Mouse (Mus musculus) hindbrain, embryonic 14.5 days (tissue): Measurements from ENCODE around the gene Nog. TPM values are rescaled to one million over a fixed set of nuclear protein-coding genes. Genes with fewer than 3 reads are reported as not detected.

ENCODE experiments used
- ATAC-seq: fragments of 200-750 bp; cut with Nextera tagmentation; 2 replicates; pipeline ENCODE4 v1.8.0; 2017; ENCODE audit warnings: moderate number of reproducible peaks, mild to moderate bottlenecking, moderate TSS enrichment, moderate library complexity; ENCODE audit not compliant: low FRiP score
- DNase-seq: peaks from one replicate; pipeline ENCODE4 v3.0.0-alpha.2; 2015; ENCODE audit warnings: low spot score
- H3K27ac ChIP-seq: fragments of 300-500 bp; sonication (generic); 2 replicates; pipeline ENCODE4 v1.5.1; 2014; ENCODE audit warnings: mild to moderate bottlenecking, moderate library complexity
- H3K27me3 ChIP-seq: fragments of 300-500 bp; sonication (generic); 2 replicates; pipeline ENCODE4 v1.6.1; 2014; ENCODE audit warnings: mild to moderate bottlenecking, low read length, mixed read lengths; ENCODE audit not compliant: control insufficient read depth, insufficient read depth
- H3K36me3 ChIP-seq: fragments of 300-500 bp; sonication (generic); replicated peaks from 2 replicates; pipeline ENCODE4 v1.6.1; 2014; ENCODE audit not compliant: control insufficient read depth, insufficient read depth
- H3K4me1 ChIP-seq: fragments of 300-500 bp; sonication (generic); replicated peaks from 2 replicates; pipeline ENCODE4 v1.6.1; 2014; ENCODE audit warnings: antibody characterized with exemption, low read length, mixed read lengths; ENCODE audit not compliant: control insufficient read depth, insufficient read depth
- H3K4me2 ChIP-seq: fragments of 300-500 bp; sonication (generic); replicated peaks from 2 replicates; pipeline ENCODE4 v1.6.1; 2014; ENCODE audit warnings: mild to moderate bottlenecking, moderate library complexity
- H3K4me3 ChIP-seq: fragments of 300-500 bp; sonication (generic); replicated peaks from 2 replicates; pipeline ENCODE4 v1.5.1; 2014; ENCODE audit warnings: mild to moderate bottlenecking, low read length
- H3K9ac ChIP-seq: fragments of 300-500 bp; sonication (generic); 2 replicates; pipeline ENCODE4 v1.6.1; 2014
- H3K9me3 ChIP-seq: fragments of 300-500 bp; sonication (generic); 2 replicates; pipeline ENCODE4 v1.6.1; 2016; ENCODE audit warnings: low read length; ENCODE audit not compliant: control insufficient read depth
- WGBS: fragments of 180-500 bp; shearing (Covaris S2); extraction: QIAGEN DNeasy Blood & Tissue Kit; methylation state at CpG from one replicate; pipeline ENCODE4 v1.1.7; 2014; 5-methylcytosine and 5-hydroxymethylcytosine counted together
- polyA plus RNA-seq: library from polyadenylated mRNA; unstranded; fragments of >200 nt; fragmentation: Nextera tagmentation; extraction: Ambion mirVana; gene quantifications from 2 replicates; pipeline ENCODE4 v1.2.1, GENCODE M21; 2014

The Nog gene
- polyA plus RNA-seq = 4.0 and 6.1 TPM in 2 replicates

- ATAC-seq = peak; percentile 64
- H3K27me3 ChIP-seq = no peaks in the 10 kb centered on the region; the same call in 1 of the 2 replicates
- H3K9ac ChIP-seq = peak within 1 kb of the TSS; percentile 77
- H3K36me3 ChIP-seq = no peaks in the 10 kb centered on the region
- peak within 1 kb of the TSS; percentile 93 for H3K4me2 ChIP-seq
- under 1% methylated on average over 95 of the region's 97 CpGs for WGBS
- H3K9me3 ChIP-seq = 0 out of 2 replicates have a peak, but pooled peaks cover 3% of the 10 kb centered on the region
- H3K27ac ChIP-seq = peak within 1 kb of the TSS; percentile 87
- DNase-seq = peak; percentile 80
- H3K4me3 ChIP-seq = peak within 1 kb of the TSS; percentile 71
- peaks cover 18% of the 10 kb centered on the region for H3K4me1 ChIP-seq
These were observed at the start of gene Nog for GRCm38 (mm10) chr11:89302056-89302815. TSS of gene Nog (minus strand) at chr11:89302332.

DNA sequence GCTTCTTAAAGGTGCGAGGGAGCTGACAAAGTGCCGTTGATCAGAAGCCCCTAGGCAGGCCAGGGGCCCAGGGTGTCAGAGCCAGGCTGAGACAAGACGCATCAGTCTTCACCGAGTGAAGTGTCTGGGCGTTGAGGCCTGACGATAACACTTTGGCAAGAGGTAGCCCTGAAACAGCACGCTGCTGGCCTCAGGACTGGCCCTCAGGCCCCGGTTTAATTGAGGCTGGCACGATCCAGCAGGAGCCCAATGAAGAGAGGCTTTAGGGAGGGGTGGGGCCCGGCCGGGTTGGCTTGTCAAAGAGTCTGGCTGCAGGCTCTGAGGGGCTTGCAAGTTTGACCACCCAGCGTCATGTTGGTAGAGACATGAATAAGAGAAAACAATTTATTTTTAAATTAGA lies 38.1 kb upstream of the Nog start:
- no peaks in the 10 kb centered on the region for H3K27me3 ChIP-seq
- H3K9me3 ChIP-seq = no peaks in the 10 kb centered on the region
- no peaks in the 10 kb centered on the region for H3K36me3 ChIP-seq
- H3K9ac ChIP-seq = no peak overlapping the region
- DNase-seq = no peak
- WGBS = 49% methylated on average over 12 of the region's 12 CpGs
- no peak overlapping the region for H3K4me2 ChIP-seq
- no peaks in the 10 kb centered on the region for H3K4me1 ChIP-seq
- H3K4me3 ChIP-seq = no peak overlapping the region
- ATAC-seq = no peak
- H3K27ac ChIP-seq = no peak overlapping the region

- Histone ChIP-seq H3K9me3 (no peaks in the 10 kb centered on the region), H3K4me2 (no peak overlapping the region), H3K27me3 (no peaks in the 10 kb centered on the region), H3K9ac (no peak overlapping the region), H3K27ac (no peak overlapping the region), H3K4me3 (no peak overlapping the region), H3K4me1 (no peaks in the 10 kb centered on the region), H3K36me3 (no peaks in the 10 kb centered on the region)
- no peak for ATAC-seq
- DNase-seq = no peak
- WGBS = 81% methylated on average over 8 of the region's 8 CpGs
These were observed 37.7 kb upstream of the Nog start for GRCm38 (mm10) chr11:89339783-89340182.

- ATAC-seq (no peak), DNase-seq (no peak)
- Histone ChIP-seq H3K27me3 (no peaks in the 10 kb centered on the region), H3K4me1 (no peaks in the 10 kb centered on the region), H3K9ac (no peak overlapping the region), H3K27ac (no peak overlapping the region), H3K4me3 (no peak overlapping the region), H3K36me3 (no peaks in the 10 kb centered on the region), H3K9me3 (no peaks in the 10 kb centered on the region), H3K4me2 (no peak overlapping the region)
These were observed 35.8 kb upstream of the Nog start for GRCm38 (mm10) chr11:89337910-89338309.

GRCm38 (mm10) chr11:89327089-89327881 lies 25.2 kb upstream of the Nog start:
- Histone ChIP-seq H3K27me3 (no peaks in the 10 kb centered on the region), H3K36me3 (no peaks in the 10 kb centered on the region), H3K27ac (no peak overlapping the region), H3K4me1 (no peaks in the 10 kb centered on the region), H3K4me3 (no peak overlapping the region), H3K9me3 (no peaks in the 10 kb centered on the region), H3K9ac (no peak overlapping the region), H3K4me2 (no peak overlapping the region)
- DNase-seq (no peak), ATAC-seq (no peak)
- WGBS = 39% methylated on average over 11 of the region's 11 CpGs

DNA sequence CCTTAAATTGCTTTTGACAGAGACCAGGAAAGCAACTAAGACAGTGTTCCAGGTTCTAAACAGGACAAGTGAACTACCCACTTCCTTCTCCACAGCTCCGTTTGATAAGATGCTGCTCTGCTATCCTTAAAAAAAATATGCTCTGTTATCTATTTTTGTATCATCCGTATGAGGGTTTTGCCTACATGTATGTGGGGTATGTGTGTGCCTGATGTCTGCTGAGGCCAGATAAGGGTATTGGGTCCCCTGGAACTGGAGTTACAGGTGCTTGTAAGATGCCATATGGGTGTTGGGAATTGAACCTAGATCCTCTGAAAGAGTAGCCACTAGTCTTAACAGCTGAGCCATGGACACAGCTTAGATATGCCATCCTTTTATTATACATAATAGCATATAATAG lies 19.6 kb upstream of the Nog start:
- no peak overlapping the region for H3K27ac ChIP-seq
- no peak overlapping the region for H3K9ac ChIP-seq
- H3K36me3 ChIP-seq = no peaks in the 10 kb centered on the region
- no peaks in the 10 kb centered on the region for H3K9me3 ChIP-seq
- DNase-seq = no peak
- no peak overlapping the region for H3K4me3 ChIP-seq
- WGBS = 89% methylated on average over 2 of the region's 2 CpGs
- no peak for ATAC-seq
- H3K27me3 ChIP-seq = no peaks in the 10 kb centered on the region
- no peaks in the 10 kb centered on the region; the same call in 1 of the 2 replicates for H3K4me1 ChIP-seq
- H3K4me2 ChIP-seq = no peak overlapping the region

- WGBS = 75% methylated on average over 6 of the region's 6 CpGs
- H3K36me3 ChIP-seq = no peaks in the 10 kb centered on the region
- H3K4me2 ChIP-seq = no peak overlapping the region
- H3K4me3 ChIP-seq = no peak overlapping the region
- no peak overlapping the region for H3K9ac ChIP-seq
- H3K4me1 ChIP-seq = no peaks in the 10 kb centered on the region; the same call in 1 of the 2 replicates
- no peaks in the 10 kb centered on the region for H3K27me3 ChIP-seq
- no peak for DNase-seq
- no peak overlapping the region for H3K27ac ChIP-seq
- no peak for ATAC-seq
- H3K9me3 ChIP-seq = no peaks in the 10 kb centered on the region
These were observed 17.5 kb upstream of the Nog start for GRCm38 (mm10) chr11:89319675-89320074.

- no peak overlapping the region for H3K9ac ChIP-seq
- ATAC-seq = peak; percentile 37; the same call in 1 of the 2 replicates
These were observed 16.2 kb upstream of the Nog start for GRCm38 (mm10) chr11:89318324-89318723.

GRCm38 (mm10) chr11:89317757-89318156 lies 15.6 kb upstream of the Nog start:
- no peak for DNase-seq
- Histone ChIP-seq H3K4me3 (no peak overlapping the region), H3K27ac (no peak overlapping the region), H3K36me3 (no peaks in the 10 kb centered on the region), H3K9ac (no peak overlapping the region), H3K4me1 (no peaks in the 10 kb centered on the region; the same call in 1 of the 2 replicates), H3K9me3 (no peaks in the 10 kb centered on the region), H3K27me3 (no peaks in the 10 kb centered on the region), H3K4me2 (no peak overlapping the region)
- ATAC-seq = no peak
- 78% methylated on average over 3 of the region's 3 CpGs for WGBS

More at GRCm38 (mm10) chr11:89318324-89318723, 16.2 kb upstream of the Nog start:
- Histone ChIP-seq H3K4me2 (peak overlapping the region; percentile 8; the same call in 1 of the 2 replicates), H3K9me3 (no peaks in the 10 kb centered on the region), H3K4me3 (no peak overlapping the region), H3K27ac (no peak overlapping the region), H3K27me3 (no peaks in the 10 kb centered on the region), H3K4me1 (no peaks in the 10 kb centered on the region; the same call in 1 of the 2 replicates), H3K36me3 (no peaks in the 10 kb centered on the region)
- WGBS = 6% methylated on average over 8 of the region's 8 CpGs
- no peak for DNase-seq
